Mouse (Mus musculus) G1E (cell line): ENCODE measurements around the gene Srrt. TPM values are rescaled to one million over a fixed set of nuclear protein-coding genes. Genes with fewer than 3 reads are reported as not detected.

Experiments
- ATAC-seq: 2 replicates; pipeline ENCODE4 v1.8.0; 2016; ENCODE audit warnings: mild to moderate bottlenecking; ENCODE audit not compliant: insufficient number of reproducible peaks, poor library complexity, low FRiP score, severe bottlenecking; ENCODE audit errors: extremely low read depth
- DNase-seq: peaks from one replicate; pipeline ENCODE4 v3.0.0; 2012; ENCODE audit warnings: low spot score
- H3K27me3 ChIP-seq: 2 replicates; pipeline ENCODE4 v1.6.1; 2012; ENCODE audit warnings: mild to moderate bottlenecking, low read length, inconsistent platforms; ENCODE audit not compliant: insufficient read depth
- H3K36me3 ChIP-seq: replicated peaks from 2 replicates; pipeline ENCODE3; 2012; ENCODE audit warnings: mild to moderate bottlenecking, inconsistent platforms
- H3K4me1 ChIP-seq: 2 replicates; pipeline ENCODE4 v1.6.1; 2012; ENCODE audit warnings: low read depth, low read length, inconsistent platforms, mixed read lengths; ENCODE audit not compliant: insufficient read depth
- H3K4me3 ChIP-seq: 2 replicates; pipeline ENCODE4 v1.5.1; 2012; ENCODE audit warnings: low read depth, mild to moderate bottlenecking, inconsistent platforms, low read length, moderate library complexity, mixed read lengths
- H3K9me3 ChIP-seq: replicated peaks from 2 replicates; pipeline ENCODE4 v1.6.1; 2012; ENCODE audit warnings: inconsistent platforms
- CTCF ChIP-seq: IDR thresholded peaks from 2 replicates; pipeline ENCODE4 v1.5.1; 2012; ENCODE audit warnings: low read depth, low read length, inconsistent platforms, mixed read lengths
- GATA1 ChIP-seq: IDR thresholded peaks from 2 replicates; pipeline ENCODE4 v1.6.1; 2012; ENCODE audit warnings: borderline replicate concordance, low read length, inconsistent platforms, mixed read lengths
- GATA2 ChIP-seq: IDR thresholded peaks from 2 replicates; pipeline ENCODE4 v1.6.1; 2012; ENCODE audit warnings: low read depth, low read length, inconsistent platforms, borderline replicate concordance
- POLR2AphosphoS5 ChIP-seq: IDR thresholded peaks from 2 replicates; pipeline ENCODE4 v1.6.1; 2012; ENCODE audit warnings: low read depth, low read length, inconsistent platforms; ENCODE audit not compliant: insufficient replicate concordance
- TAL1 ChIP-seq: conservative IDR thresholded peaks from 2 replicates; pipeline ENCODE4 v1.6.1; 2012; ENCODE audit warnings: low read depth, low read length, inconsistent platforms, mixed read lengths
- polyA plus RNA-seq: library from polyadenylated mRNA; stranded (reverse); fragments of >175 nt; gene quantifications from 2 replicates; pipeline ENCODE4 v1.2.3, GENCODE M21; 2012
- total RNA-seq, 2 experiments: library from RNA; stranded (forward) in 1 of 2; stranded (reverse) in 1 of 2; fragments of 200-1000 nt in 1 of 2; fragments of >200 nt in 1 of 2; fragmentation: Nextera tagmentation in 1 of 2; gene quantifications; 2 replicates each; pipeline ENCODE4 v1.2.3; 2014 to 2017

The Srrt gene
- total and polyA plus RNA-seq, 3 experiments = 189 to 331 (median 243) TPM

GRCm38 (mm10) chr5:137303609-137304008, 3.9 kb downstream of the Srrt start:
- H3K4me3 ChIP-seq = no peak overlapping the region

GRCm38 (mm10) chr5:137301253-137301652, 6.2 kb downstream of the Srrt start:
- H3K9me3 ChIP-seq = no peaks in the 10 kb centered on the region
- H3K4me1 ChIP-seq = peaks cover 88% of the 10 kb centered on the region
- DNase-seq (no peak), ATAC-seq (no peak)
- no peaks in the 10 kb centered on the region for H3K27me3 ChIP-seq
- H3K36me3 ChIP-seq = peaks cover 97% of the 10 kb centered on the region
- TF ChIP-seq CTCF (no peak), GATA2 (no peak), TAL1 (no peak), GATA1 (no peak), POLR2AphosphoS5 (no peak)
- no peak overlapping the region for H3K4me3 ChIP-seq

More at GRCm38 (mm10) chr5:137303609-137304008, 3.9 kb downstream of the Srrt start:
- Histone ChIP-seq H3K27me3 (no peaks in the 10 kb centered on the region), H3K9me3 (peaks cover 3% of the 10 kb centered on the region), H3K4me1 (peaks cover 71% of the 10 kb centered on the region), H3K36me3 (peaks cover 76% of the 10 kb centered on the region)
- TF ChIP-seq POLR2AphosphoS5 (no peak), GATA2 (no peak)
- DNase-seq = no peak
- ATAC-seq = no peak

GRCm38 (mm10) chr5:137299240-137299639, 8.2 kb downstream of the Srrt start:
- ATAC-seq (no peak), DNase-seq (no peak)
- H3K9me3 ChIP-seq = no peaks in the 10 kb centered on the region
- no peaks in the 10 kb centered on the region for H3K27me3 ChIP-seq
- peaks cover 98% of the 10 kb centered on the region for H3K36me3 ChIP-seq
- peaks cover 87% of the 10 kb centered on the region for H3K4me1 ChIP-seq
- TF ChIP-seq CTCF = no peak
- no peak for TF ChIP-seq GATA1
- no peak for TF ChIP-seq TAL1
- TF ChIP-seq POLR2AphosphoS5 = no peak
- no peak for TF ChIP-seq GATA2
- no peak overlapping the region for H3K4me3 ChIP-seq

GRCm38 (mm10) chr5:137297126-137297525, 10.3 kb downstream of the Srrt start:
- Histone ChIP-seq H3K36me3 (peaks cover 82% of the 10 kb centered on the region), H3K4me1 (peaks cover 86% of the 10 kb centered on the region), H3K27me3 (no peaks in the 10 kb centered on the region), H3K4me3 (peak overlapping the region; percentile 34; the same call in 1 of the 2 replicates), H3K9me3 (no peaks in the 10 kb centered on the region)
- no peak for TF ChIP-seq POLR2AphosphoS5
- TF ChIP-seq TAL1 = no peak
- no peak for TF ChIP-seq CTCF
- no peak for TF ChIP-seq GATA1
- DNase-seq (no peak), ATAC-seq (no peak)

GRCm38 (mm10) chr5:137295712-137296111, 11.8 kb downstream of the Srrt start:
- Histone ChIP-seq H3K4me1 (peaks cover 90% of the 10 kb centered on the region), H3K27me3 (no peaks in the 10 kb centered on the region), H3K36me3 (peaks cover 78% of the 10 kb centered on the region), H3K4me3 (peak overlapping the region; percentile 82; the same call in 1 of the 2 replicates), H3K9me3 (no peaks in the 10 kb centered on the region)
- no peak for DNase-seq
- ATAC-seq = no peak
- TF ChIP-seq GATA2 = no peak
- TF ChIP-seq POLR2AphosphoS5 = no peak
- TF ChIP-seq GATA1 = no peak
- TF ChIP-seq CTCF = no peak
- no peak for TF ChIP-seq TAL1

- ATAC-seq (no peak), DNase-seq (no peak)
- H3K36me3 ChIP-seq = peaks cover 75% of the 10 kb centered on the region
- peak overlapping the region; percentile 82 for H3K4me3 ChIP-seq
- peaks cover 91% of the 10 kb centered on the region for H3K4me1 ChIP-seq
- H3K9me3 ChIP-seq = no peaks in the 10 kb centered on the region
- TF ChIP-seq CTCF (no peak), POLR2AphosphoS5 (no peak; the same call in 1 of the 2 replicates), GATA2 (no peak), TAL1 (no peak), GATA1 (no peak)
- H3K27me3 ChIP-seq = no peaks in the 10 kb centered on the region
Measured at GRCm38 (mm10) chr5:137295296-137295695, 12.2 kb downstream of the Srrt start.

- H3K9me3 ChIP-seq = no peaks in the 10 kb centered on the region
- H3K4me1 ChIP-seq = peaks cover 91% of the 10 kb centered on the region
- no peak for TF ChIP-seq GATA1
- no peak for TF ChIP-seq CTCF
- peak; percentile 18; the same call in 1 of the 2 replicates for TF ChIP-seq POLR2AphosphoS5
- TF ChIP-seq TAL1 = no peak
- no peak for TF ChIP-seq GATA2
- H3K4me3 ChIP-seq = peak overlapping the region; percentile 82
- DNase-seq (no peak), ATAC-seq (no peak)
- no peaks in the 10 kb centered on the region for H3K27me3 ChIP-seq
- H3K36me3 ChIP-seq = peaks cover 70% of the 10 kb centered on the region
Measured at GRCm38 (mm10) chr5:137294744-137295093, 12.8 kb downstream of the Srrt start.
